Mouse (Mus musculus): ENCODE measurements around the gene Trem3. TPM values are rescaled to one million over a fixed set of nuclear protein-coding genes. Genes with fewer than 3 reads are reported as not detected.

Trem3 gene
- not detected for total RNA-seq (2023)

DNA sequence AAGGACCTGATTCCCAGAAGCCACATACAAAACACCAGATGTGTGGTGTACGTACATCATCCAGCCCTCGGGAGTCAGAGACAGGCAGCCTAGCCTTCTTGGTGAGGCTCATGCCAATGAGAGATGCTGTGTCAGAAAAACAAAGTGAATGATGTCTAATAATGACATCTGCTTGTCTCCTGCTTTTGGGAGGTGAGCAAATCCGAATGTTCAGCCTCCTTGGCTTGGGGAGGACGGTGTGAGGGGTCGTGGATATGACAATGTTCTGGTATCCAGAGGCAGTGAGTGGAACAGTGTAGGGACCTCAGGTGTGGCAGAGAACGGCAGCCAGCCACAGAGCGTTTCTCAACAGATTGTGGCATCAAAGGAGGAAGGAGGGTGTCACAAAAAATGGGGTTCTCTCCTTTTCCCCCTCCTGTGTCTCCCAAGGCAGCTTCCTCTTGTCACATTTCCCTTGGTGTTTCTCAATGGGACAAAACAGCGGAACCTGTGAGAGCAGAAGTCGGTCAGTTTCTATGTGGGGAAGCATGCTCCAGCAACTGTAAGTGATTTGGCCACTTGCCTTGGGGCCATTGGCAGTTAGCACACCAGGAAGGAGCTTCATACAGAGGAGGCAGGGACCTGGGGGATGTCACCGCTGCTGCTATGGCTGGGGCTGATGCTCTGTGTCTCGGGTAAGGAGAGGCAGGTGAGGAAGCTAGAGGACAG lies at the start of gene Trem3:
Trem3 (plus strand) TSS at position 557 of the 708 bp plus-strand sequence.

DNA sequence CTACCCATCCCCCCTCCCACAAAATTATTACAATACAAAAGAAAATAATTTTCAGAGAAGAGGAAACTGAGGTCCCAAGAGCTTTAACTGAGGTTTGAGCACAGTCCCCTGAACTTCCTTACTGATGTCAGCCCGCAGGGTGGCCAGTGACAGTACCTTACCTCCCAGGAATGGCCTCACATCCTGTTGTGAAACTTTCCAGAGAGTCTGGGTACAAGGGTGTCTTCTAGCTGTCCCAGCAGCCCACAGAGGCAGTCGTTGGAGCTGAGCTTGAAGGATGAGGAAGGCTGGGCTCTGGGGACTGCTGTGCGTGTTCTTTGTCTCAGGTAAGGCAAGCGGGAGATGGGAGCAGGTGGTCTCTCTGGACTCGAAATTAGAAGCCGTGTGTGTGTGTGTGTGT lies 15.1 kb upstream of the Trem3 start, which contains the start of gene Trem1:
Trem1 (plus strand) TSS at position 251 of the 400 bp plus-strand sequence.

DNA sequence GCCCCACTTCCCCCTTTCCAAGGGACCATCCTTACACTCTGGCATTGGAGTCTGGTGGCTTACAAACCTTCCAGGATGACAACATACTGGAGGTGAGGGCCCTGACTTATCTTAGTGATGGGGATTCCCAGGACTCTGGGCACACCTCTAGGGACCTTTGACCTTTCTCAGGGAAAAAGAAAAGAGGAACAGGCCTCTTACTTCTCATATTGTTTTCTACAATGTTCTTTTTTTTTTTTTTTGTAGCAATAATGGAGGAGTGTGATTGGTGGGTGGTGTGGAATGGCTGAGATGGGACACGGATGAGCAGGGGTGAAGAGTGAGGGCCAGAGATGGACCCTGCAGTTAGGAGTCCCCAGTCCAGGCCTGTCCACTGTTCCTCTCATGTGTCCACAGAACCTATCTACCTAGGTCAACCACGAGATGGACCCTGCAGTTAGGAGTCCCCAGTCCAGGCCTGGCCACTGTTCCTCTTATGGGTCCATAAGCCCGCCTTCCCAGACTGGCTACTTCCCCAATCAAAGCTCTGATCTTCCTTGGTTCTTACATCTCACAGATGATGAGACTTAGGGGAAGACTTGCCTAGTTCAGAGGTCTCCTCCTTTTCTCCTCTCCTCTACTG lies 16.3 kb downstream of the Trem3 start, which contains the start of gene Treml4:
Treml4 (plus strand) TSS at position 555 of the 622 bp plus-strand sequence.

DNA sequence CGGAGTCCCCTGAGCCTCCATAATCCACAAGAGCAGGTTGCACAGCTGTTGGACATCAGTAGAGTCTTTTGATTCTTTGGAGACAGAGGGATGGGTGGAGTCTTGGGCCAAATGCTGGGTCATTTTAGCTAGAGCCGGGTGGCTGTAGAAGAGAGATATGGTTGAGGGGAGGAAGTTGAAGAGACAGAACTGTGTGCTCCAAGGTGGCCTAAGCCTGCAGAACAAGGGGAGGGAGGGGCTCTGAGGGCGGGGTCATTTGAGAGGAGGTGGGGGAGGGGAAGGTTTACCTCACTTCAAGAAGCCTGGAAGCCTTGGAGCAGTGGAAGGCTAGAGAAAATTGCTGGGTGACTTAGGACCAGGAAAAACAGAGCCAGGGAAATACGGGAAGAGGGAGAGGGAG lies 51.6 kb downstream of the Trem3 start, which contains the start of gene Treml2:
Treml2 (plus strand) TSS at position 296 of the 400 bp plus-strand sequence.

Other genes with a start within 250 kb of the Trem3 start
- not detected for gene 1700122O11Rik, start 209.5 kb upstream of the Trem3 start, total RNA-seq (2023)
- not detected for gene 1700067P10Rik, start 158.5 kb upstream of the Trem3 start, total RNA-seq (2023)
- not detected for gene 9830107B12Rik, start 101.5 kb upstream of the Trem3 start, total RNA-seq (2023)
- under 1 TPM in 1 of 2 experiments, not detected in 1; 0.79 TPM for gene A530064D06Rik, start 80.5 kb upstream of the Trem3 start, total RNA-seq (2023)
- gene Trem1, start 15.0 kb upstream of the Trem3 start, total RNA-seq (2023) = under 1 TPM in 1 of 2 experiments, not detected in 1; 0.23 TPM
- 1 to 10 TPM; 1.7 to 3.4 TPM for gene Treml4, start 16.5 kb downstream of the Trem3 start, total RNA-seq (2023)
- gene Treml2, start 51.7 kb downstream of the Trem3 start, total RNA-seq (2023) = 10 to 100 TPM; 80.4 to 94.4 TPM
- gene B430306N03Rik, start 68.4 kb downstream of the Trem3 start, total RNA-seq (2023) = 1 to 10 TPM; 6.5 to 7.4 TPM
- gene Trem2, start 98.6 kb downstream of the Trem3 start, total RNA-seq (2023) = not detected
- not detected for gene Treml1, start 112.1 kb downstream of the Trem3 start, total RNA-seq (2023)
- 10 to 100 TPM; 71.0 to 76.6 TPM for gene Nfya, start 162.1 kb downstream of the Trem3 start, total RNA-seq (2023)
- gene Oard1, start 162.2 kb downstream of the Trem3 start, total RNA-seq (2023) = 10 to 100 TPM; 29.3 to 30.7 TPM
- gene Apobec2, start 185.2 kb downstream of the Trem3 start, total RNA-seq (2023) = 1 to 10 TPM; 2.7 to 5.7 TPM
- 1 to 10 TPM; 1.3 to 2.2 TPM for gene Tspo2, start 203.7 kb downstream of the Trem3 start, total RNA-seq (2023)
- 10 to 100 TPM; 18.4 to 18.6 TPM for gene Unc5cl, start 207.1 kb downstream of the Trem3 start, total RNA-seq (2023)

Data from T-cell, adult 66 days (primary cell).